In the genomic region with DNA sequence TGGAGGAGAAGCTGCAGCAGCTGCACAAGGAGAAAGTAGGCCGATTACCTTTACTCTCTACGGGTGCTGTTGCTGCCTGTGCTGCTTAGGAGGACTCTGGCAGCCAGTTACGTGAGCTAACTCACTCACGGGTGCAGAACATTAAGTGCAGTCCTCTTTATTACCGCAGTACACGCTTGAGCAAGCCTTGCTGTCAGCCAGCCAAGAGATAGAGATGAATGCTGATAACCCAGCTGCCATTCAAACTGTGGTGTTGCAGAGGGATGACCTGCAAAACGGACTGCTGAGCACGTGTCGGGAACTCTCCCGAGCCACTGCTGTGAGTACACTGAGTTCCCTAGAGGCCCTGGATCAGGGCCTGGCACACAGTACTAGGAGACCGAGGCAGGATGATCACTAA, we compare ENCODE assay signal across 9 mouse cellular contexts. TPM values are rescaled to one million over a fixed set of nuclear protein-coding genes. Genes with fewer than 3 reads are reported as not detected.
DNase-seq lines count a peak whose midpoint lies in the region; ATAC-seq and TF ChIP-seq lines count a peak whose summit lies in the region.
"Had no signal": no experiment of that assay in that cellular context is flagged by ENCODE, and none has a peak within 500 bp of the region (broad histone marks: within the 10 kb centered on the region; RNA-seq: fewer than 3 reads in every experiment).

No protein-coding gene starts in this region.

- no peak for DNase-seq in layer of hippocampus, adult 2 months (ENCODE audit: low spot score in 2 of 2)
- DNase-seq in layer of hippocampus, adult 8-10 months (ENCODE audit: low spot score in 2 of 2): no peak
- peak; percentile 56 for DNase-seq in cerebellum, adult 11-12 months
- peak; percentile 60 for DNase-seq in kidney, adult 18-20 months
- DNase-seq in right cerebral cortex, postnatal 25 days: no peak
- DNase-seq in right cerebral cortex, adult 2 months (ENCODE audit: low spot score in 2 of 2): no peak
- DNase-seq in embryo, embryonic 10 days (ENCODE audit: low spot score): no peak

- H3K27ac ChIP-seq in layer of hippocampus, adult 2 months: peak overlapping the region; percentile 28; the same call in 1 of the 2 replicates

- peak; percentile 54 for ATAC-seq in megakaryocyte-erythroid progenitor cell, adult 5-6 weeks (replicated peaks; ENCODE audit: low FRiP score, low TSS enrichment, poor library complexity, severe bottlenecking)

- no peak for TF ChIP-seq CTCF in layer of hippocampus, adult 2 months (conservative IDR thresholded peaks at IDR 0.05)

- no peak overlapping the region for H3K4me3 ChIP-seq in layer of hippocampus, adult 2 months
- H3K4me3 ChIP-seq: erythroblast, embryonic 14.5 days had no signal

RNA-seq across cellular contexts. Expression of gene Aebp2, which starts 52.3 kb away (rescaled TPM):
- total RNA-seq in layer of hippocampus, adult 2 months (2021): 10 to 100 TPM; 52.3 to 61.4 TPM
- total RNA-seq in layer of hippocampus, adult 8-10 months (2022): 10 to 100 TPM; 55.9 to 69.3 (median 63.7) TPM
- total RNA-seq in megakaryocyte-erythroid progenitor cell, adult 5-6 weeks (2014; fragmentation: Nextera tagmentation): 41.5 and 55.5 TPM in 2 replicates
- 70.7 and 71.0 TPM in 2 replicates for total RNA-seq in megakaryocyte-erythroid progenitor cell, adult 5-6 weeks (2017)

Comparison
In these comparisons a context has a peak if more than half of its experiments do, and no peak if none do; other contexts are left out.
1. DNase-seq: peak in cerebellum, adult 11-12 months (single experiment) and kidney, adult 18-20 months (single experiment); none in layer of hippocampus, adult 2 months (0 of 2), layer of hippocampus, adult 8-10 months (0 of 2), right cerebral cortex, postnatal 25 days (single experiment), right cerebral cortex, adult 2 months (0 of 2) and embryo, embryonic 10 days (single experiment).